Mouse (Mus musculus): ENCODE results near the gene Ehmt2. TPM values are rescaled to one million over a fixed set of nuclear protein-coding genes. Genes with fewer than 3 reads are reported as not detected.

The Ehmt2 gene
- total RNA-seq, 2 experiments from 2014 or later, result 232 to 251 TPM

Small RNA genes within 50 kb of the gene (microRNA-seq; reads per million reads assigned to microRNA genes)
- not detected for gene Mir6972

Other genes with a start within 250 kb of the Ehmt2 start
- 1 to 10 TPM; 1.9 to 2.2 TPM for gene Tnxb, start 227.9 kb upstream of the Ehmt2 start, total RNA-seq (2021)
- 1 to 10 TPM; 4.4 TPM for gene C4b, start 154.6 kb upstream of the Ehmt2 start, total RNA-seq (2021)
- gene Cyp21a1, start 93.9 kb upstream of the Ehmt2 start, total RNA-seq (2021), result not detected
- 10 to 100 TPM; 47.9 to 48.2 TPM for gene Stk19, start 61.5 kb upstream of the Ehmt2 start, total RNA-seq (2021)
- 10 to 100 TPM; 33.8 to 38.1 TPM for gene Dxo, start 61.5 kb upstream of the Ehmt2 start, total RNA-seq (2021)
- gene Skiv2l, start 48.3 kb upstream of the Ehmt2 start, total RNA-seq (2021), result 10 to 100 TPM; 68.5 to 74.7 TPM
- gene Nelfe, start 48.1 kb upstream of the Ehmt2 start, total RNA-seq (2021), result 10 to 100 TPM; 31.7 to 32.8 TPM
- gene Cfb, start 36.0 kb upstream of the Ehmt2 start, total RNA-seq (2021), result under 1 TPM; 0.28 to 0.66 TPM
- 10 to 100 TPM; 35.4 to 38.3 TPM for gene Zbtb12, start 19.0 kb upstream of the Ehmt2 start, total RNA-seq (2021)
- not detected for gene Gm20547, start 16.4 kb upstream of the Ehmt2 start, total RNA-seq (2021)
- 1 to 10 TPM; 2.1 to 3.2 TPM for gene C2, start 204 bp upstream of the Ehmt2 start, total RNA-seq (2021)
- gene Slc44a4, start 16.0 kb downstream of the Ehmt2 start, total RNA-seq (2021), result under 1 TPM in 1 of 2 experiments, not detected in 1; 0.20 TPM
- 10 to 100 TPM; 18.8 to 19.1 TPM for gene Neu1, start 32.8 kb downstream of the Ehmt2 start, total RNA-seq (2021)
- 1 to 10 TPM; 1.6 to 2.3 TPM for gene Hspa1b, start 60.8 kb downstream of the Ehmt2 start, total RNA-seq (2021)
- gene Gm20481, start 71.4 kb downstream of the Ehmt2 start, total RNA-seq (2021), result not detected
- 1 to 10 TPM; 3.1 to 5.2 TPM for gene Hspa1a, start 73.7 kb downstream of the Ehmt2 start, total RNA-seq (2021)
- gene Hspa1l, start 74.2 kb downstream of the Ehmt2 start, total RNA-seq (2021), result under 1 TPM in 1 of 2 experiments, not detected in 1; 0.22 TPM
- 10 to 100 TPM; 35.9 to 38.5 TPM for gene Lsm2, start 83.4 kb downstream of the Ehmt2 start, total RNA-seq (2021)
- 10 to 100 TPM; 91.0 to 94.3 TPM for gene Vars, start 102.5 kb downstream of the Ehmt2 start, total RNA-seq (2021)
- gene Vwa7, start 118.1 kb downstream of the Ehmt2 start, total RNA-seq (2021), result under 1 TPM; 0.12 to 0.16 TPM
- under 1 TPM; 0.98 to 0.99 TPM for gene Sapcd1, start 129.5 kb downstream of the Ehmt2 start, total RNA-seq (2021)
- 1 to 10 TPM; 2.0 to 3.2 TPM for gene Msh5, start 148.3 kb downstream of the Ehmt2 start, total RNA-seq (2021)
- gene Clic1, start 151.5 kb downstream of the Ehmt2 start, total RNA-seq (2021), result 10 to 100 TPM; 20.2 to 20.3 TPM
- 100 to 1,000 TPM; 101 to 115 TPM for gene Ddah2, start 160.6 kb downstream of the Ehmt2 start, total RNA-seq (2021)
- not detected for gene Ly6g6c, start 166.9 kb downstream of the Ehmt2 start, total RNA-seq (2021)
- gene Mpig6b, start 167.7 kb downstream of the Ehmt2 start, total RNA-seq (2021), result not detected
- gene Ly6g6e, start 178.4 kb downstream of the Ehmt2 start, total RNA-seq (2021), result 1 to 10 TPM; 2.8 to 3.4 TPM
- not detected for gene Ly6g6d, start 179.6 kb downstream of the Ehmt2 start, total RNA-seq (2021)
- not detected for gene Ly6g6f, start 187.1 kb downstream of the Ehmt2 start, total RNA-seq (2021)
- gene Abhd16a, start 190.8 kb downstream of the Ehmt2 start, total RNA-seq (2021), result 10 to 100 TPM; 66.7 to 73.6 TPM
- gene Ly6g5c, start 209.8 kb downstream of the Ehmt2 start, total RNA-seq (2021), result not detected
- gene Ly6g5b, start 217.0 kb downstream of the Ehmt2 start, total RNA-seq (2021), result 1 to 10 TPM in 1 of 2 experiments, under 1 TPM in 1; 0.81 to 2.3 TPM
- 10 to 100 TPM; 10.7 to 12.1 TPM for gene Gpank1, start 223.0 kb downstream of the Ehmt2 start, total RNA-seq (2021)
- 100 to 1,000 TPM; 210 to 214 TPM for gene Csnk2b, start 223.6 kb downstream of the Ehmt2 start, total RNA-seq (2021)
- 10 to 100 TPM; 19.8 to 20.1 TPM for gene D17H6S53E, start 227.9 kb downstream of the Ehmt2 start, total RNA-seq (2021)
- gene Apom, start 233.6 kb downstream of the Ehmt2 start, total RNA-seq (2021), result under 1 TPM in 1 of 2 experiments, not detected in 1; 0.52 TPM
- gene Bag6, start 236.7 kb downstream of the Ehmt2 start, total RNA-seq (2021), result 100 to 1,000 TPM; 395 to 410 TPM